Mouse (Mus musculus) MEL (cell line): ENCODE measurements at regions not wholly inside any gene's neighbourhood (a gene's known extent, or its start where the extent isn't known, plus 50 kb on each side); places are given as distances from the start of the nearest gene placed in this dataset.

ENCODE experiments used
- CTCF ChIP-seq, 3 experiments: IDR thresholded peaks in 2 of 3; conservative IDR thresholded peaks in 1 of 3; 2 replicates each; pipeline ENCODE4 v1.5.1; 2011 to 2012; ENCODE audit warnings: low read length in 3 of 3, low read depth in 2 of 3, mild to moderate bottlenecking in 2 of 3, improper control_type of control experiment in 1 of 3, inconsistent platforms in 1 of 3, mixed read lengths in 1 of 3, moderate library complexity in 1 of 3; ENCODE audit not compliant: control insufficient read depth in 1 of 3, insufficient read depth in 1 of 3, poor library complexity in 1 of 3, severe bottlenecking in 1 of 3
- HCFC1 ChIP-seq: IDR thresholded peaks from 2 replicates; pipeline ENCODE4 v1.6.1; 2012; ENCODE audit warnings: low read depth, mild to moderate bottlenecking, inconsistent platforms, low read length, improper control_type of control experiment, moderate library complexity
- POLR2A ChIP-seq, 2 experiments: IDR thresholded peaks; 2 replicates each; pipeline ENCODE4 v1.6.1; 2011 to 2012; ENCODE audit warnings: low read length in 2 of 2, mild to moderate bottlenecking in 2 of 2, control low read depth in 1 of 2, improper control_type of control experiment in 1 of 2, low read depth in 1 of 2, moderate library complexity in 1 of 2; ENCODE audit not compliant: control insufficient read depth in 1 of 2, insufficient read depth in 1 of 2, poor library complexity in 1 of 2

DNA sequence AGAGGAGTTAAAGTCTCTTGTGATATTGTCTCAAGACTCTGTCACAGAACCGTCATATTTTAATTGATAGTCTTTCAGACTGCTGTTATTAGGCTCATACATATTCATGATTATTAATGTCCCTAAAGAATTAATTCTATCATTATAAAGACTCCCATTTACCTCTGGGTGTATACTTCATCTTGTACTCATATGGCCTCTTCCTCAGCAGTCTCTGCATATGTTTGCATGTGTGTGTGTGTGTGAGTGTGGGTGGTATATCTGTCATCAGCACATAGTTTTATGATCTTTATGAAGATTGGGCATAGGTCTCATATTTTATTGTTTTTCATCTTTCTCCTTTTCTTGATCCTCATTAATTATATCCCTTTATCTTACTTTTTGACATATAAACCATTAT lies 347.3 kb upstream of the Sphkap start:
- no peak for TF ChIP-seq HCFC1
- no peak for TF ChIP-seq CTCF (IDR thresholded peaks at IDR 0.05 in 2 of 3, conservative IDR thresholded peaks at IDR 0.05 in 1 of 3; ENCODE audit: control insufficient read depth in 1 of 3, insufficient read depth in 1 of 3, low read depth in 2 of 3, low read length in 3 of 3, poor library complexity in 1 of 3, severe bottlenecking in 1 of 3)
- TF ChIP-seq POLR2A (IDR thresholded peaks at IDR 0.05; ENCODE audit: control insufficient read depth in 1 of 2, insufficient read depth in 1 of 2, low read depth in 1 of 2, low read length in 2 of 2, poor library complexity in 1 of 2): no peak
